Mouse (Mus musculus) limb, embryonic 10.5 days (tissue): ENCODE measurements around the gene Gabra5. TPM values are rescaled to one million over a fixed set of nuclear protein-coding genes. Genes with fewer than 3 reads are reported as not detected.
A peak's percentile ranks its signal among the peaks of the same experiment; 100 is the strongest.

ENCODE experiments used
- DNase-seq: peaks from one replicate; pipeline ENCODE4 v3.0.0-alpha.2; 2017; ENCODE audit warnings: low spot score
- H3K27ac ChIP-seq: fragments of 300-500 bp; sonication (generic); 2 replicates; pipeline ENCODE4 v1.5.1; 2016; ENCODE audit warnings: mild to moderate bottlenecking
- H3K27me3 ChIP-seq: fragments of 300-500 bp; sonication (generic); 2 replicates; pipeline ENCODE4 v1.6.1; 2016; ENCODE audit warnings: low read depth, mild to moderate bottlenecking; ENCODE audit not compliant: poor library complexity, severe bottlenecking
- H3K36me3 ChIP-seq: fragments of 300-500 bp; sonication (generic); 2 replicates; pipeline ENCODE4 v1.6.1; 2016; ENCODE audit warnings: mild to moderate bottlenecking, moderate library complexity
- H3K4me1 ChIP-seq: fragments of 300-500 bp; sonication (generic); 2 replicates; pipeline ENCODE4 v1.6.1; 2016
- H3K4me3 ChIP-seq: fragments of 300-500 bp; sonication (generic); 2 replicates; pipeline ENCODE4 v1.5.1; 2016; ENCODE audit warnings: mild to moderate bottlenecking, moderate library complexity
- H3K9me3 ChIP-seq: fragments of 300-500 bp; sonication (generic); replicated peaks from 2 replicates; pipeline ENCODE4 v1.6.1; 2016; ENCODE audit warnings: mild to moderate bottlenecking
- WGBS: fragments of 180-500 bp; shearing (Covaris S2); methylation state at CpG from one replicate; pipeline ENCODE4 v1.1.7; 2016; 5-methylcytosine and 5-hydroxymethylcytosine counted together
- polyA plus RNA-seq: library from polyadenylated mRNA; unstranded; fragments of >200 nt; fragmentation: Nextera tagmentation; extraction: Ambion mirVana; gene quantifications from 2 replicates; pipeline ENCODE4 v1.2.1, GENCODE M21; 2016

Gabra5 gene
- 0.08 and 0.15 TPM in 2 replicates for polyA plus RNA-seq

- DNase-seq, result peak; percentile 80
- Histone ChIP-seq H3K9me3 (no peaks in the 10 kb centered on the region), H3K27ac (no peak within 1 kb of the TSS), H3K27me3 (peaks cover 58% of the 10 kb centered on the region), H3K36me3 (no peaks in the 10 kb centered on the region), H3K4me1 (peaks cover 13% of the 10 kb centered on the region), H3K4me3 (peak within 1 kb of the TSS; percentile 55)
- under 1% methylated on average over 58 of the region's 59 CpGs for WGBS
Observed at GRCm38 (mm10) chr7:57509681-57510141, at the start of gene Gabra5. Gabra5 (minus strand) TSS chr7:57510059.

- Histone ChIP-seq H3K9me3 (no peaks in the 10 kb centered on the region), H3K4me1 (no peaks in the 10 kb centered on the region), H3K4me3 (no peak overlapping the region), H3K27me3 (no peaks in the 10 kb centered on the region), H3K36me3 (no peaks in the 10 kb centered on the region), H3K27ac (no peak overlapping the region)
- DNase-seq, result peak; percentile 30
- WGBS, result 22% methylated on average over 7 of the region's 7 CpGs
Observed at GRCm38 (mm10) chr7:57538565-57538964, 28.7 kb upstream of the Gabra5 start.

- no peak overlapping the region for H3K27ac ChIP-seq
- WGBS, result 68% methylated on average over 10 of the region's 10 CpGs
Observed at GRCm38 (mm10) chr7:57532676-57533075, 22.8 kb upstream of the Gabra5 start.

GRCm38 (mm10) chr7:57529954-57530353, 20.1 kb upstream of the Gabra5 start:
- Histone ChIP-seq H3K9me3 (no peaks in the 10 kb centered on the region), H3K27ac (no peak overlapping the region), H3K4me1 (no peaks in the 10 kb centered on the region), H3K27me3 (no peaks in the 10 kb centered on the region), H3K4me3 (no peak overlapping the region), H3K36me3 (no peaks in the 10 kb centered on the region)
- 93% methylated on average over 8 of the region's 8 CpGs for WGBS
- DNase-seq, result no peak

More at GRCm38 (mm10) chr7:57532676-57533075, 22.8 kb upstream of the Gabra5 start:
- no peak for DNase-seq
- Histone ChIP-seq H3K36me3 (no peaks in the 10 kb centered on the region), H3K27me3 (no peaks in the 10 kb centered on the region), H3K4me1 (no peaks in the 10 kb centered on the region), H3K4me3 (no peak overlapping the region), H3K9me3 (no peaks in the 10 kb centered on the region)

GRCm38 (mm10) chr7:57529451-57529850, 19.6 kb upstream of the Gabra5 start:
- Histone ChIP-seq H3K9me3 (no peaks in the 10 kb centered on the region), H3K4me3 (no peak overlapping the region), H3K36me3 (no peaks in the 10 kb centered on the region), H3K27me3 (no peaks in the 10 kb centered on the region), H3K4me1 (no peaks in the 10 kb centered on the region), H3K27ac (no peak overlapping the region)
- 89% methylated on average over 4 of the region's 4 CpGs for WGBS
- DNase-seq, result no peak

GRCm38 (mm10) chr7:57512955-57513354, 3.1 kb upstream of the Gabra5 start:
- no peak overlapping the region for H3K4me3 ChIP-seq
- peaks cover 39% of the 10 kb centered on the region for H3K27me3 ChIP-seq
- DNase-seq, result no peak
- WGBS, result 35% methylated on average over 3 of the region's 3 CpGs
- no peaks in the 10 kb centered on the region for H3K36me3 ChIP-seq
- no peaks in the 10 kb centered on the region for H3K9me3 ChIP-seq
- no peak overlapping the region for H3K27ac ChIP-seq
- H3K4me1 ChIP-seq, result peaks cover 13% of the 10 kb centered on the region

GRCm38 (mm10) chr7:57508860-57509632, 813 bp downstream of the Gabra5 start:
- Histone ChIP-seq H3K27ac (no peak overlapping the region), H3K9me3 (no peaks in the 10 kb centered on the region), H3K27me3 (peaks cover 58% of the 10 kb centered on the region), H3K4me1 (peaks cover 13% of the 10 kb centered on the region), H3K4me3 (peak overlapping the region; percentile 55), H3K36me3 (no peaks in the 10 kb centered on the region)
- peak; percentile 55 for DNase-seq
- WGBS, result 2% methylated on average over 72 of the region's 72 CpGs

- Histone ChIP-seq H3K4me3 (no peak overlapping the region), H3K27ac (no peak overlapping the region), H3K27me3 (peaks cover 17% of the 10 kb centered on the region), H3K36me3 (no peaks in the 10 kb centered on the region), H3K4me1 (no peaks in the 10 kb centered on the region; the same call in 1 of the 2 replicates), H3K9me3 (no peaks in the 10 kb centered on the region)
- 84% methylated on average over 4 of the region's 4 CpGs for WGBS
- DNase-seq, result no peak
Observed at GRCm38 (mm10) chr7:57502809-57503208, 7.0 kb downstream of the Gabra5 start.

GRCm38 (mm10) chr7:57491795-57492194, 18.1 kb downstream of the Gabra5 start:
- H3K9me3 ChIP-seq, result no peaks in the 10 kb centered on the region
- H3K4me3 ChIP-seq, result no peak overlapping the region
- H3K27ac ChIP-seq, result no peak overlapping the region
- no peaks in the 10 kb centered on the region for H3K4me1 ChIP-seq
- WGBS, result 78% methylated on average over 4 of the region's 4 CpGs
- H3K36me3 ChIP-seq, result no peaks in the 10 kb centered on the region
- no peaks in the 10 kb centered on the region for H3K27me3 ChIP-seq
- no peak for DNase-seq

- 90% methylated on average over 6 of the region's 6 CpGs for WGBS
Observed at GRCm38 (mm10) chr7:57486907-57487306, 23.0 kb downstream of the Gabra5 start.

GRCm38 (mm10) chr7:57482896-57483295, 27.0 kb downstream of the Gabra5 start:
- no peak overlapping the region for H3K4me3 ChIP-seq
- H3K36me3 ChIP-seq, result no peaks in the 10 kb centered on the region
- no peaks in the 10 kb centered on the region for H3K27me3 ChIP-seq
- no peak overlapping the region for H3K27ac ChIP-seq
- H3K4me1 ChIP-seq, result no peaks in the 10 kb centered on the region
- H3K9me3 ChIP-seq, result no peaks in the 10 kb centered on the region
- DNase-seq, result no peak

More at GRCm38 (mm10) chr7:57486907-57487306, 23.0 kb downstream of the Gabra5 start:
- H3K27me3 ChIP-seq, result no peaks in the 10 kb centered on the region
- no peak for DNase-seq
- no peaks in the 10 kb centered on the region for H3K36me3 ChIP-seq
- H3K4me1 ChIP-seq, result no peaks in the 10 kb centered on the region
- H3K4me3 ChIP-seq, result no peak overlapping the region
- H3K27ac ChIP-seq, result no peak overlapping the region
- H3K9me3 ChIP-seq, result no peaks in the 10 kb centered on the region

GRCm38 (mm10) chr7:57473811-57474525, 35.9 kb downstream of the Gabra5 start:
- DNase-seq, result peak; percentile 34
- 80% methylated on average over 4 of the region's 4 CpGs for WGBS
- Histone ChIP-seq H3K27ac (no peak overlapping the region), H3K9me3 (no peaks in the 10 kb centered on the region), H3K27me3 (no peaks in the 10 kb centered on the region), H3K36me3 (no peaks in the 10 kb centered on the region), H3K4me1 (no peaks in the 10 kb centered on the region), H3K4me3 (no peak overlapping the region)

- Histone ChIP-seq H3K9me3 (no peaks in the 10 kb centered on the region), H3K36me3 (no peaks in the 10 kb centered on the region), H3K27me3 (no peaks in the 10 kb centered on the region), H3K27ac (no peak overlapping the region), H3K4me1 (no peaks in the 10 kb centered on the region), H3K4me3 (no peak overlapping the region)
- WGBS, result 100% methylated on average over 1 of the region's 1 CpGs
- no peak for DNase-seq
Observed at GRCm38 (mm10) chr7:57471316-57471715, 38.5 kb downstream of the Gabra5 start.
